Mouse (Mus musculus) layer of hippocampus, adult 8-10 months (tissue): ENCODE data around the gene Gpr21. TPM values are rescaled to one million over a fixed set of nuclear protein-coding genes. Genes with fewer than 3 reads are reported as not detected.
"Not testable (repeated sequence)": the region's sequence is repeated elsewhere in the genome, so short reads cannot be mapped to it uniquely, and the experiment has no call there.

Source experiments
- DNase-seq, 2 experiments: peaks; one replicate each; pipeline ENCODE4 v3.0.0; 2022; ENCODE audit warnings: low spot score in 2 of 2
- total RNA-seq, 4 experiments: library from RNA; stranded (reverse); gene quantifications; 2 replicates each; pipeline ENCODE4 v1.2.4; 2022

The Gpr21 gene
- 1 to 10 TPM; 2.5 to 4.7 (median 3.9) TPM for total RNA-seq

DNA sequence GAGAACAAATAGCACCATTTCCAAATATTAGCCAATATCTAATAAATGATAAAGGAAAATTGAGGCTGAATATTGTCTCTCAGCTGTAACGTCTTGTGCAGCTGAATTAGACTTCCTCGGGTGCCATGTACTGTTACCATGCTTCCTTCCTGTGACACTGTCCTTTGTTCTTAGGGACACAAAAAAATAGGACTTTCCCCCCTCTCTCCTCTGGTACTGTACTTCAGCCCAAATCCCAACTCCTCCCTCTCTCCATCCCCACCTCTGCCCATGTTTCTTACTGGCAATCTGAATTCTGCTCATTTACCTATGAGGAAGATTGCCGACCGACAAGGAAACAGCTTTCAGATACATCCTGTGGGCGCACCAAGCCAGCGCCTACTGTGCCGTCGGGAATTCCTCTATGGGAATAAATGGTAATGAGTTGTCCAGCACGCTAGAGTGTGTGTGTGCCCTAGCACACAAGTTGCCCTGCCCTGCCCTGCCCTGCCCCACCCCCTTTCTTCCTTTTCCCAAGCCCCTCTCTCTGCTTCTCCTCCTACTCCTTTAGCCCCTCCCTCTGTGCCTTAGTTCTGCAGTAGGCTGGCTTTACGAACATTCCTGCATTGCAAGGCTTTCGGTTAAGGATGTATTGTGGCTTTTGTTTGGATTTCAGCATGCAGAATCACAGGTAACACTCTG is at the start of gene Gpr21:
TSS of gene Gpr21 (plus strand) at position 303 of the 681 bp plus-strand sequence.
- no peak for DNase-seq

DNA sequence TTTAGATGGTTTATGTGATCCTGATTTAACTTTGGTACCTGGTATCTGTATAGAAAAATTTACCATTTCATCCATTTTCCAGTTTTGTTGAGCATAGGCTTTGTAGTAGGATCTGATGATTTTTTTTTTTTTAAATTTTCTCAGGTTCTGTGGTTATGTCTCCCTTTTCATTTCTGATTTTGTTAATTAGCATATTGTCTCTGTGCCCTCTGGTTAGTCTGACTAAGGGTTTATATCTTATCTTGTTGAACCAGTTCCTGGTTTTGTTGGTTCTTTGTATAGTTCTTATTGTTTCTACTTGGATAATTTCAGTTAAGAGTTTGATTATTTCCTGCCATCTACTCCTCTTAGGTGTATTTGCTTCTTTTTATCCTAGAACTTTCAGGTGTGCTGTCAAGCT is 36.6 kb upstream of the Gpr21 start:
- no peak for DNase-seq

DNA sequence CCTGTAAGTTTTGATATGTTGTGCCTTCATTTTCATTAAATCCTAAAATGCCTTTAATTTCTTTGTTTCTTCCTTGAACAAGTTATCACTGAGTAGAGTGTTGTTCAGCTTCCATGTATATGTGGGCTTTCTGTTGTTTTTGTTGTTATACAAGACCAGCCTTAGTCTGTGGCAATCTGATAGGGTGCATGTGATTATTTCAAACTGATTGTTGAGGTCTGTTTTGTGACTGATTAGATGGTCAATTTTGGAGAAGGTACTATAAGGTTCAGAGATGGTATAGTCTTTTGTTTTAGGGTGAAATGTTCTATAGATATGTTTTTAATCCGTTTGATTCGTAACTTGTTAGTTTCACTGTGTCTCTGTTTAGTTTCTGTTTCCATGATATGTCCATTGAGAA is 36.1 kb upstream of the Gpr21 start:
- DNase-seq, result no peak

DNA sequence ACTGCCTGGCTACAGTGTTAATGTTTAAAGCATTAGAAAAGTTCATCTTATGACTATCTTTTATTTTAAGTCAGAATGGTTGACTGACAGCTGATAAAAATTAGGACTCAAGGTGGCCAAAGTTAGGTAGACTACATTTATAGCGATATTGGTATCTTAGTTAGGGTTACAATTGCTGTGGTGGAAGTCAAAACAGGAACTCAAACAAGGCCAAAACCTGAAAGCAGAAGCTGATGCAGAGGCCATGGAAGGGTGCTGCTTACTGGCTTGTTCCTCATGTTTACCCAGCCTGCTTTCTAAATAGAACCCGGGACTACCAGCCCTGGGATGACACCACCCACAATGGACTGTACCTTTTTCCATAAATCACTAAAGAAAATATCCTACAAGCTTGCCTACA is 32.0 kb upstream of the Gpr21 start:
- DNase-seq, result no peak

DNA sequence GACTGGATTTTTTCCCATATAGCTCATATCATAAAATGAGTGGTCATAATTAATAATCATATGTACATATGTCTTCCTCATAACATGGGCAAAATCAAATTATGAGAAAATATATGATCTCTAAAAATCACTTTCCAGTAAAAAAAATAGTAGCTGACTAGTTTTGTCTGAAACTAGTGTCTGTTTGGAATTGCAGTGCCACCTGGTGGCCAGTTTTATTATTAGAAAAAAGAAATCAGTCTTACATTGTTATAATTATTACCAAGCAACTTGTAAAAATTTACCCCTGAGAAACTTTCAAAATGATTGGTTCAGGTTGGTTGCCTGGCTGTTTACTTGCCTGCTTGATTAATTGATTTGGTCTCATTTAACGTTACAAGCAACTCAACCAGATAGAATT is 30.8 kb upstream of the Gpr21 start:
- DNase-seq, result no peak

DNA sequence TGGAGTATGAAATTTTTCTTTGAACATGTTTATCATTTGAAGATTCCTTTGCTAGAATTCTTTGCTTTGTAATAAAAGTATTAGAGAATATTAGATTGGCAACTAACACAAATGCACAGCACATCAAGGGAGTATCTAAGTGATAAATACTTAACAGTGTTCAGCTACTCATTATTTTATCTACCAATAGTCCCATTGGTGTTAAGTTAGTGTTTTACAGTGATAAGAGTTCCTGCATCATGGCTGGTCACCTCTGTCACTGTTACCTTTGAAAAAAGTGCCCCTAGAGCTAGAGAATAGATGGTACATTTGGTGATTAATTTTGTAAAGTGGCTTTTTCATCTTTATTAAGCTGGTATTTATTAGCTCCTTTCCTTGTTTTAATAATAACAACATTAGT is 29.7 kb upstream of the Gpr21 start:
- no peak for DNase-seq

DNA sequence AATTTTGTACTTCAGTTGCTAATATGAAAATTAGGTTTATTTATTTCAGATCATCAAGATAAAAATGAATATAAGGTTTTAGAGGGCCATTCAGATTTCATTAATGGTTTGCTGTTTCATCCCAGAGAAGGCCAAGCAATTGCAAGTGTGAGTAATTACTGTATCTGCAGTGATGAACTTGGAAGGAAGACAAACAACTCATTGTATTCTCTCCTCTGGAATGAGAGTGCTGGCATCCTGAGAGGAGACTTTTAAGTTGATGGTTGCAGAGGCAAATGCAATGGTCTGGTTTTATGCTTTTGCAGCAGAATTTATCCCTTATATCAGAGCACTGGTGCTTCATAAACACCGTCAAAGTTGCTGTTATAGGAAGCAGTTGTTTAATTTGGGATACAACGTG is 27.2 kb upstream of the Gpr21 start:
- DNase-seq, result no peak

DNA sequence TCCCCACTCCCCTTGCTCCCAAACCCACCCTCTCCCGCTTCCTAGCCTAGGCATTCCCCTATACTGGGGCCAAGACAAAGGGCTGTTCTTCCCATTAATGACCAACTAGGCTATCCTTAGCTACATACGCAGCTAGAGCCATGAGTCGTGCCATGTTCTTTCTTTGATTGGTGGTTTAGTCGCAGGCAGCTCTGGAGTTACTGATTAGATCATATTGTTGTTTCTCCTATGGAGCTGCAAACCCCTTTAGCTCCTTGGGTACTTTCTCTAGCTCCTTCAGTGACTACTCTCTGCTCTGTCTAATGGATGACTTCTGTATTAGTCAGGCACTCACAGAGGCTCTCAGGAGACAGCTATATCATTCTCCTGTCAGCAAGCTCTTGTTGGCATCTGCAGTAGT is 18.8 kb upstream of the Gpr21 start:
- DNase-seq, result no peak

DNA sequence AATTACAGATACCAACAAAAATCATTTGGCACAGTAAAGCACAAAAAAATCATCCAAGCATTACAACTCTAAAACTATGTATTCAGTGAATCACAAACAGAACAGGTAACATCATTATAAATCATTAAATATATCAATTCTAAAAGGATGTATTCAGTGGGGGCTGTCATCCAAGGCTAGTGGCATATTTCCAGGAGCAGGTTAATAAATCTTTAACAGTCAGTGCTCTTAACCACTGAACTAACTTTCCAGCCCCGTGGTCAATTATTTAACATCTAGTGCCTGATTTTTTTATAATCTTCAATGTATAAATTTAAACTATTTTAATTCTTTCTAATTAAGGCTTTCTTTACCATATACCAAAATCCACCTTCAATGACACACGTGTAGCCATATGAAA is 10.3 kb upstream of the Gpr21 start:
- not testable (repeated sequence) for DNase-seq

DNA sequence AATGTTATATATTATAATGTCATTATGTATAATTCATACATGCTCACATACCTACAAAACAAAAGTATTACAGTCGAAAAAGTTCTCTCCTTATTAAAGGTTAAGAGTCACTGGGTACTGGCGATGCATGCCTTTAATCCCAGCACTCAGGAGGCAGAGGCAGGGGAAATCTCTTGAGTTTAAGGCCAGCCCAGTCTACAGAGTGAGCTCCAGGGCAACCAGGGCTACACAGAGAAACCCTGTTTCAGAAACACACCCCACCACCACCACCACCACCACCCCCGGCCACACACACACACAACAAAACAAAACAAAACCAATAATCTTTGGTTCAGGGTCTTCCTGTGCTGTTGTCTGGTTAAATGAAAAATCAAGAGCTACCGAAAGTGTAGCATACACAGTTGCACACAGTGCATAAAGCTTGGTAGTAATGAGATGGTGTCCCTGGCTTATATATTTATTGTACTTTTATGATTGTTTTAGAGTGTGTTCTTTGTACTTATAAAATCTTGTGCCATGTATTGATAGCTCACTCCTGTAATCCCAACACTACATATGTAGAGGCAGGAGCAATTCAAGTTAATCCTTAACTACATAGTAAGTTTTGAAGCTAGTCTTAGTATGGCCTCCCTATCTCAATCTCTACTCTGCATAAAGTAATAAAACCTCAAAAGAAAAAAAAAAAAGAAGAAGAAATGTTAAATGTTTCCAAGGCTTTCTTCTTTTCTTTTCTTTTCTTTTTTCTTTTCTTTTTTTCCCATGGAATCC is 4.8 kb upstream of the Gpr21 start:
- DNase-seq, result no peak

DNA sequence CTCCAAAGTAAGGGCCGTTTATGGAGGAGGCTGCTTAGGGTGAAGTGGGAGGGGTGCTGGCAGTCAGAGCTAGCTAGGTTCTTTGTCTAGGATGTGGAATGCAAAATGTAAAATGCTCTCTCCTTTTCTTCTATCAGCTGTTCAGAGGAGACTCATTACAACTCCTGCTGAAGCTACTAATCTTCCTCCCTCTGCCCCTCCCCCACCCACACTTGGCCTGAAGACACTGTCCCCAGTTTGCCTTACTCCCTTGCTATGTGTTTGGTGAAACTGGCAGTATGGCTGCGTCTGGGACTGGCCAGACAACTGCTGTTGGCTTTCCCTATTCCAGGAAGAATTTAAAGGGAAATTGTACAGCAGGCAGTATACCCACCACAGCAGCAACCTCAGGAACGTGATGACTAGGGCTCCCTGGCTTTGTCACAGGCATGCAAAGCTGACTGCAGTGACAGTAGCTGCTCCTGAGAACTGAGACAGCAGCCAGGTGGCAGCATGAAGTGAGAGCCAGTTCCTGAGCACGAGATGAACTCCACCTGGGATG is 860 bp downstream of the Gpr21 start:
- DNase-seq, result peak in 1 of 2 experiments; percentile 19

DNA sequence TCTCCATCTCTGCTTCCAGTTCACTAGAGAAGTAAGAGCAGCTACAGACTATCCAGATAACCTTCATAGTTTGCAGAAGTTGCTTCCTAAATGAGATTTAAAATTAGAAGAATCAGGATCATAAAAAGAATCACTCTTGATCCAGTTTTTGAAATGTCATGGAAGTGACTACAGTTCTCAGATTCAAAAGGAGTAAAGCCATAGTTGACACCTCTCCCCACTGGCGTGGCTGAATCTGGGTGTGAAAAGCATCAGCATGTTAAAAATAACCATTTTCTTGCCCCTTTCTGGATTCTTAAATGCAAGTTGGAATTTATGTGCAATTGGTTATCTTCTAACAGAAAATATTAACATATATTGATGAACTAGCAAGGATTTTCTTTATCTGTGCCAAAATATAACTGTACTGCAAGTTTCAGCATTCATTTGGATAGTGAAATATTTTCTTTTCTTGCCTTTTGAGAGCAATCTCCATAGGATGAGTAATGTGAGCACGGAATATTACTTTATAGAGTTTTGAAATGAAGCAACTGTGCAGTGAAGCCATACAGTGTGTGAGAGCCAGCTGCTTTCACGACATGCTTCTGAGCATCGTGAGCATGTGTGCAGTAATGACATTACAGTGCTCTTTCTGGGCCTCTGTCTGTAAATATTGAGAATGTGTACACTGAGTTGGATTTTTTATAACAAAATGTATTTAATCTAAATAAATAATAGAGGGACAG is 2.6 kb downstream of the Gpr21 start:
- DNase-seq, result no peak

DNA sequence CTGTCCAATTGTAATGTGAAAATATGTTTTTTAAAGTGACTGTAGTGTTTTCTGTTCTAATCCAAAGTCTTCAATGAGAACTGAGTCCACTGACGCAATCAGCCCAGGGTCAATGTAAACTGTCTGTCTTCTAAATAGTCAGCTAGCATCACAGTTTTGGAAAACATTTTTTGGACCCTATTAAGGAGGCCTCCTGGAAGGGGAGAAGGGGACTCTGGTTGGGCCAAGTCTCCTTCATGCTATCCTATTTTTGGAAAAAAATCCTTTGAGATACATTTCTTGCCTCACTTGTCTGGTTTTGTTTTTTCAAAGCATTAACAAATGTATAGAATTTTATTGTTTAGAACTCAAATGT is 3.1 kb downstream of the Gpr21 start:
- no peak for DNase-seq

DNA sequence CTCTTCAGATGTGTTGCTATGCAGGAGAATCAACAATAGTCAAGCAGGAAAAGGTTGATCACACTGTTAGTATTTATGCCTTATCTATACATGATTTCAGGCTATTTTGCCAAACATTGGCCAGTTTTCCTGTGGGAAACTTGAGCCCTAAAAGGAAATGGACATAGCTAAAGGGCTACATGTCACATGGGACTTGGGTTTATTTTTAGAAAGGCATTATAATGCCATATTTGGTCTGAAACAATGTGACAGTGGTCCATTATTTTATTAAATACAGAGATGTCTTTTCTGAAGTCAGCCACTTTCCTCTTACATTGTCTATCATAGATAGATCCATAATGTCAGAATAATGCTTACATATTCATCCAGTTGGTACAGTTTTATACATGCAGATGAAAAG is 11.5 kb downstream of the Gpr21 start:
- DNase-seq, result no peak

DNA sequence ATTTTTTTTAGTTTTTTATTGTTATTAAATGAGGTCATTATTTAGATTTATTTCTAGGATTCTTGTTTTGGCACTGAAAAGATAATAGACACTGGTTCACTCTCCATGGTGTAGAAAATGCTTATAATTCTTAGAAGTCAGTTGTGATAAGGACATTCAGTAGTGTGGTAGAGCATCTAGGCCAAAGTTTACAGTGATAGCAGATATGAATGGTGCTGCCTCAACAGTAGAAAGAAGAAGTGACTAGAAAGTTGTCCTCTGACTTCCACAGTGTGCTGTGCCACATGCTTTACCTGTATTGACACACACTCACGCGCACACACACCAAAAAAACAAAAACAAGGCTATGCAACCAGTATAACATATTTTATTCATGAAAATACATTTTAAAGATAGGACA is 13.3 kb downstream of the Gpr21 start:
- DNase-seq, result no peak

DNA sequence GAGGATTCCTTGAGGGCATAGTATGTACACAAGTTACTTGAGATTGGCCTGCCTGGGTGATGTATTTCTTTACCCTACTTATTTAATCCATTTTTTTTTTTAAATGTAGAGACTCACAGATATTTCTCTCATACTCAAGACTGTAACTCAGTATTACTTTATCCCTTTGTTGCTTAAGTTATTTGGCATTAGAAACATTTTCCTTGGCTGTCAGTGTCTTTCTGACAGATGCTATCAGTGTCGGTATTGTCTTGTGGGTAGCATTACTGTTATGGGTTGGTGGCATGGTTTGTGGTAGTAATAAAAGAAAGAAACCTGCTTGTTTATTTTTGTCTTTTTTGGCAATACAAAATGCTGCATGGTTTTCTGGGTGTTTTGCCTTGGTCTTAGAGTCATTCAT is 14.6 kb downstream of the Gpr21 start:
- DNase-seq, result no peak

DNA sequence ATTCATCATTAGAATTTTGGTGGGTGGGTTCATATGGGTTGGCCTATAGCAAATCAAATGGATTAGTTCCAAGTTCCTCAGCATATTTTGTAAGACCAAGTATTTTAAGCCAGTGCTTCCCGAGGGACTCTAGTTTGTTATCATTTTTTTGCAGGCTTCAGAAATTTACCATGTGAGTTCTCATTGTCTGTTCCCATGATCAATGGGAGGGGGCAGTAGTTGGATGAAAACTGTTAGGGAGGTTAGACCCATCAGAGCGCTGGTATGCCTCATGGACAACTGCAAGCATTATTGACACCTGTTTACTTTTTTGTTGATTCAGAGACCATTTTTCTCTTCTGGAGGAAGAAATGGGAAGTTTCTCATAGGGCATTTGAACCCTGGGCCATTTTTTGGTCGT is 15.5 kb downstream of the Gpr21 start:
- no peak for DNase-seq

DNA sequence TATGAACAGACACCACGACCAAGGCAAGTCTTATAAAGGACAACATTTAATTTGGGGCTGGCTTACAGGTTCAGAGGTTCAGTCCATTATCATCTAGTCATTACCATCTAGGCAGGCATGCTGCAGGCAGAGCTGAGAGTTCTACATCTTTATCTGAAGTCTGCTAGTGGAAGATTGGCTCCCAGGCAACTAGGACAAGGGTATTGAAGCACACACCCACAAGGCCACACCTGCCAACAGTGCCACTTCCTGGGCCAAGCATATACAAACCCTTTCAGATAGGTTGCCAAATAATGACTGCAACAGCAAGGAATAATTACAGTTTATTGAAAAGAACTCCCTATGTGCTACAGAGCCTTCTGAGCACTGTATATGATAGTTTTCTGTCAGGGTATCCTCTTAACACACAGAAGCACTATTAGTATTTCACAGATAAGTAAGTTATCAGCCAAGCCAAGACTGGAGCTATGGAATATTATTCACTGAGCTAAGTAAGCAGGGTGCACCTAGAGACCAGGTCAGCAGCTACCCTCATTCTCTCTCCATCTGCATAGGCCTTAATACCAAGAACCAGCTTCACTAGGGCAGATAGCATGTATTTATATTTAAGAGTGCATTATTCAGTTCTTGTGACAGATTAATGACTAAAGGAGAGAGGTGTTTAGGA is 33.3 kb downstream of the Gpr21 start:
- no peak for DNase-seq

DNA sequence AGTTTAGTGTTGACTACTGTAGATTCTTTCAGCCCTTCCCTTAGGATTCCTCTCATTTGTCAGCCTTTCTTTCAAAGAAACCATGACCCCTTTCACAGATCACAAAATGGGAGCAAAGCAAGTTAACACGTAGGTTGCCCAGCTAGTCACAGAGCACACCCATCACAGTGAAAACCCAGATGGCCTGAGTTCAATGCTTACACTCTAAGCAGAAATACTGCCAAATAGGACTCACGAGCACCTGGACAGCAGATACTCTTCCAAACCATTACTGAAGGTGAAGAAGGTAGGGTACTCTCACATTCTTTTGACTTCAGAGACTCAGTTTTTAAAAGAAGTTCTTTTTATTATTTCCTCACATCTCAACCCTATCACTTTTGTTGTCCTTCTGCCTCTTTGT is 40.2 kb downstream of the Gpr21 start:
- no peak for DNase-seq

DNA sequence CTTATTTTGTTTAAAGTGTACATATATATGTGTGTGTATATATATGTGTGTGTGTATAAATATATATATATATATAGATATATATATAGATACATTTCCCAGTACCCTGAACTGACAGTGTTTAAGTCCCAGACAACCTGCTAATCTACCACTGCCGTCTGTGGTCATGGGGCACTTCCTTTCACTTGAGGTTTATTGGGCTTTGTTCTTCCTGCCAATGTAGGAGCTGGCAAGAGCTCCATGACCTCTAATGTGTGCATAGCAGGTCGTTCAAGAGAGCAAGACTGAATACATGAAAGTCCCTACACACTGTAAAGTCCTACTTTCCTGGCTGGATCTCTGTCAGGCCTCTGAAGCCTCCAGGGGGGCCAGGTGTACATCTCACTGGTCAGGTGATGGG is 49.4 kb downstream of the Gpr21 start:
- no peak for DNase-seq

DNA sequence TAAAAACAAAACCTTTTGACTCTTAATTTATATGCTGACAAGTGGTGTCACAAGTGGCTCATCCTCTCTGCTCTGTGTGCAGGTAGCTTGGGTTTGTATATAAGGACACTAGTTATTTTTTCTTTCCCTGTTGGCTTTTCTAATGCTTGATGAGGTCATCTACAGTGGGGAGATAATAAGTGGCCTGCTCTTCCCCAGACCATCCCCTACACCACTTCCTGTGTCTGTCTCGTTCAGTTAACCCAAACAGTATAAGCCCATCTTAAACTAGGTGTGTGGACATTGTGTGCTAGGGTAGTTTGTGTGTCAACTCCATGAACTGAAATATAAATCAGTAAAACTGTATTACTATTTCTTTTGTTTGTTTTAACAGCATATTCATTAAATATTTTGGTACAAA is 49.9 kb downstream of the Gpr21 start:
- DNase-seq, result no peak

DNA sequence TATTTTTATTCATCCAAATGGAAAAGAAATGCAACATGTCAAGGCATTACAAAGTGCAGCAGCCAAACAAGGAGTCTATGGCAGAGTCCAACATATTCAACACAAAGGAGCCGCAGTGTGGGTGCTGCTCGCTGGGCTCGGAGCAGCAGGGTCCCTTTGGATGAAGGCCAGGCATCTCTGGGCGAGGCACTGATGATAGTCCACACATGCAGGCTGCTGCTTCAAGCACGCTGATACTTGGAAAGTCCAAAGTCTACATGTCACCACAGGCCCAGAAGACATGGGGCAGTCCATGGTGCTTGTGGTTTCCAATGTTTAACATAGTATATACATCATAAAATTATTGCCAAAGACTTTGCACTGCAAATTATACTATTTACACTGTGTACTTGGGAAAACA is 53.8 kb downstream of the Gpr21 start:
- DNase-seq, result no peak
